Mouse (Mus musculus): ENCODE results near the gene Atp1a3.
A peak's percentile ranks its signal among the peaks of the same experiment; 100 is the strongest.

Atp1a3 gene

GRCm38 (mm10) chr7:25030032-25030753 lies 24.4 kb upstream of the Atp1a3 start:
- 0 out of 2 replicates have a peak, but pooled peaks cover 6% of the 10 kb centered on the region for H3K36me3 ChIP-seq (ENCODE audit: insufficient read depth, low read length)
- H3K9me3 ChIP-seq (ENCODE audit: low read length), result 0 out of 2 replicates have a peak, but pooled peaks cover 5% of the 10 kb centered on the region
- H3K4me3 ChIP-seq (replicated peaks; ENCODE audit: low read length), result no peak overlapping the region
- TF ChIP-seq POU5F1 (IDR thresholded peaks at IDR 0.05; ENCODE audit: borderline replicate concordance, low read length), result no peak
- TF ChIP-seq CTCF (conservative IDR thresholded peaks at IDR 0.05; ENCODE audit: low read length), result peak; percentile 97
- peaks cover 23% of the 10 kb centered on the region for H3K4me1 ChIP-seq (replicated peaks; ENCODE audit: low read depth, low read length)
- no peaks in the 10 kb centered on the region for H3K27me3 ChIP-seq (ENCODE audit: insufficient read depth, low read length)

- Histone ChIP-seq H3K4me3 (replicated peaks; ENCODE audit: low read length) (no peak overlapping the region), H3K4me1 (replicated peaks; ENCODE audit: low read depth, low read length) (peaks cover 48% of the 10 kb centered on the region)
- TF ChIP-seq CTCF (conservative IDR thresholded peaks at IDR 0.05; ENCODE audit: low read length), result no peak
- no peak for TF ChIP-seq POU5F1 (IDR thresholded peaks at IDR 0.05; ENCODE audit: borderline replicate concordance, low read length)
- no peak for TF ChIP-seq NANOG (IDR thresholded peaks at IDR 0.05; ENCODE audit: borderline replicate concordance, low read length)
These were observed 20.7 kb upstream of the Atp1a3 start for GRCm38 (mm10) chr7:25026452-25026851.

GRCm38 (mm10) chr7:25025855-25026439 lies 20.2 kb upstream of the Atp1a3 start:
- TF ChIP-seq CTCF (conservative IDR thresholded peaks at IDR 0.05; ENCODE audit: low read length), result peak; percentile 49
- TF ChIP-seq NANOG (IDR thresholded peaks at IDR 0.05; ENCODE audit: borderline replicate concordance, low read length), result no peak
- no peak for TF ChIP-seq POU5F1 (IDR thresholded peaks at IDR 0.05; ENCODE audit: borderline replicate concordance, low read length)
- 0 out of 2 replicates have a peak, but pooled peaks cover 6% of the 10 kb centered on the region for H3K36me3 ChIP-seq (ENCODE audit: insufficient read depth, low read length)
- H3K4me1 ChIP-seq (replicated peaks; ENCODE audit: low read depth, low read length), result peaks cover 48% of the 10 kb centered on the region
- H3K4me3 ChIP-seq (replicated peaks; ENCODE audit: low read length), result no peak overlapping the region
- H3K27me3 ChIP-seq (ENCODE audit: insufficient read depth, low read length), result peaks cover 11% of the 10 kb centered on the region; the same call in 1 of the 2 replicates
- 0 out of 2 replicates have a peak, but pooled peaks cover 5% of the 10 kb centered on the region for H3K9me3 ChIP-seq (ENCODE audit: low read length)

More at GRCm38 (mm10) chr7:25026452-25026851, 20.7 kb upstream of the Atp1a3 start:
- H3K36me3 ChIP-seq (ENCODE audit: insufficient read depth, low read length), result 0 out of 2 replicates have a peak, but pooled peaks cover 6% of the 10 kb centered on the region
- H3K9me3 ChIP-seq (ENCODE audit: low read length), result 0 out of 2 replicates have a peak, but pooled peaks cover 5% of the 10 kb centered on the region
- peaks cover 11% of the 10 kb centered on the region; the same call in 1 of the 2 replicates for H3K27me3 ChIP-seq (ENCODE audit: insufficient read depth, low read length)

- peaks cover 88% of the 10 kb centered on the region for H3K4me1 ChIP-seq (replicated peaks; ENCODE audit: low read depth, low read length)
- H3K36me3 ChIP-seq (ENCODE audit: insufficient read depth, low read length), result no peaks in the 10 kb centered on the region
- 0 out of 2 replicates have a peak overlapping the region, but pooled peaks have one; percentile 17 for H3K4me3 ChIP-seq (replicated peaks; ENCODE audit: low read length)
- no peaks in the 10 kb centered on the region for H3K9me3 ChIP-seq (ENCODE audit: low read length)
- no peak for TF ChIP-seq NANOG (IDR thresholded peaks at IDR 0.05; ENCODE audit: borderline replicate concordance, low read length)
- TF ChIP-seq POU5F1 (IDR thresholded peaks at IDR 0.05; ENCODE audit: borderline replicate concordance, low read length), result no peak
- TF ChIP-seq CTCF (conservative IDR thresholded peaks at IDR 0.05; ENCODE audit: low read length), result no peak
- H3K27me3 ChIP-seq (ENCODE audit: insufficient read depth, low read length), result peaks cover 92% of the 10 kb centered on the region
These were observed 5.8 kb upstream of the Atp1a3 start for GRCm38 (mm10) chr7:25011592-25011991.

- Histone ChIP-seq H3K4me1 (replicated peaks; ENCODE audit: low read depth, low read length) (peaks cover 90% of the 10 kb centered on the region), H3K27me3 (ENCODE audit: insufficient read depth, low read length) (peaks cover 97% of the 10 kb centered on the region)
- TF ChIP-seq POU5F1 (IDR thresholded peaks at IDR 0.05; ENCODE audit: borderline replicate concordance, low read length) (no peak), CTCF (conservative IDR thresholded peaks at IDR 0.05; ENCODE audit: low read length) (peak; percentile 50), NANOG (IDR thresholded peaks at IDR 0.05; ENCODE audit: borderline replicate concordance, low read length) (no peak)
These were observed 4.5 kb upstream of the Atp1a3 start for GRCm38 (mm10) chr7:25010090-25010913.

GRCm38 (mm10) chr7:25009099-25009700 lies 3.4 kb upstream of the Atp1a3 start:
- peak overlapping the region; percentile 78 for H3K4me3 ChIP-seq (replicated peaks; ENCODE audit: low read length)
- no peaks in the 10 kb centered on the region for H3K9me3 ChIP-seq (ENCODE audit: low read length)
- peaks cover 90% of the 10 kb centered on the region for H3K4me1 ChIP-seq (replicated peaks; ENCODE audit: low read depth, low read length)
- H3K36me3 ChIP-seq (ENCODE audit: insufficient read depth, low read length), result no peaks in the 10 kb centered on the region
- H3K27me3 ChIP-seq (ENCODE audit: insufficient read depth, low read length), result peaks cover 93% of the 10 kb centered on the region
- TF ChIP-seq POU5F1 (IDR thresholded peaks at IDR 0.05; ENCODE audit: borderline replicate concordance, low read length) (no peak), CTCF (conservative IDR thresholded peaks at IDR 0.05; ENCODE audit: low read length) (no peak), NANOG (IDR thresholded peaks at IDR 0.05; ENCODE audit: borderline replicate concordance, low read length) (no peak)

More at GRCm38 (mm10) chr7:25010090-25010913, 4.5 kb upstream of the Atp1a3 start:
- Histone ChIP-seq H3K36me3 (ENCODE audit: insufficient read depth, low read length) (no peaks in the 10 kb centered on the region), H3K4me3 (replicated peaks; ENCODE audit: low read length) (peak overlapping the region; percentile 78), H3K9me3 (ENCODE audit: low read length) (no peaks in the 10 kb centered on the region)

- H3K4me1 ChIP-seq (replicated peaks; ENCODE audit: low read depth, low read length), result peaks cover 90% of the 10 kb centered on the region
- H3K27me3 ChIP-seq (ENCODE audit: insufficient read depth, low read length), result peaks cover 93% of the 10 kb centered on the region
- peak overlapping the region; percentile 78 for H3K4me3 ChIP-seq (replicated peaks; ENCODE audit: low read length)
- H3K9me3 ChIP-seq (ENCODE audit: low read length), result no peaks in the 10 kb centered on the region
- TF ChIP-seq CTCF (conservative IDR thresholded peaks at IDR 0.05; ENCODE audit: low read length) (no peak), NANOG (IDR thresholded peaks at IDR 0.05; ENCODE audit: borderline replicate concordance, low read length) (no peak), POU5F1 (IDR thresholded peaks at IDR 0.05; ENCODE audit: borderline replicate concordance, low read length) (no peak)
- H3K36me3 ChIP-seq (ENCODE audit: insufficient read depth, low read length), result no peaks in the 10 kb centered on the region
These were observed 2.9 kb upstream of the Atp1a3 start for GRCm38 (mm10) chr7:25008635-25009034.
